Mouse (Mus musculus) kidney, postnatal 25 days (tissue): ENCODE measurements around the gene Cpeb4.
"Not testable (repeated sequence)": the region's sequence is repeated elsewhere in the genome, so short reads cannot be mapped to it uniquely, and the experiment has no call there.

ENCODE experiments used
- DNase-seq, 2 experiments: peaks; one replicate each; pipeline ENCODE4 v3.0.0; 2021; ENCODE audit warnings: mixed read lengths in 2 of 2

Gene Cpeb4

DNA sequence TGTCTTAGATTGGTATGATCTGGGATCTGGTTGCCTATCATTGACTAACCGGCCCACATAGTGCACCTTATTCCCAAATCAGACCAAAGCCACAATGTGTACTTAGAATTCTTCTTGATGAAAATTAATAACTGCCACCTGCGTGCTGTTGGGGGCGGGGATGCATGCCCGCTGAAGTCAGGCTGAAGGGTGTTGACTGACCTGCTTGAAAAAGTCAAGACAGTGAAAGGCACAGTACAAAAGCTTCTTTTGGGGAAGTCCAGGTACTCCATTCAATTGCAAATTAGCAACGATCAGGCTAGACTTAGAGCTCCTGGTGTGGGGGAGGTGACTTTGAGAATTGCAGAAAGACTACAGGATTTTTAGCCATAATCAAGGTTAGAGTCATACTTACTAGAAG lies 108.1 kb downstream of the Cpeb4 start:
- not testable (repeated sequence) for DNase-seq

DNA sequence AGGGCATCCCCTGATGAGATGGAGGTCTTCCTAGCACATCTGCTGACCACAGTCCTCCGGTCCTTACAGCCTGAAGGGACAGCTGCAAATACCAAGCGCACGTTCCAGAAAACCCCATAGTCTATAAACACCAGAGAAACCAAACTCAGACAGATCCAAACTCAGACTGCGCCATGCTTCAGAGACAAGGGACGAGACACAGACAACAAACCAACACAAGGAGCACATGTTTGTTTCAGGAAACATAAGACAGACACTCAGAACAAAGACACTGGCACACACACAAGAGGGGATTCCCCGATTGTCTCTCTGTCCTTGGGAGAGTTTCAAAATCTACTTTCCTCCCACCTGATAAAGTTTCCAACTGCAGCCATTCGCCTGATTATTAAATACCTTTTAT lies 109.8 kb downstream of the Cpeb4 start:
- DNase-seq = no peak

DNA sequence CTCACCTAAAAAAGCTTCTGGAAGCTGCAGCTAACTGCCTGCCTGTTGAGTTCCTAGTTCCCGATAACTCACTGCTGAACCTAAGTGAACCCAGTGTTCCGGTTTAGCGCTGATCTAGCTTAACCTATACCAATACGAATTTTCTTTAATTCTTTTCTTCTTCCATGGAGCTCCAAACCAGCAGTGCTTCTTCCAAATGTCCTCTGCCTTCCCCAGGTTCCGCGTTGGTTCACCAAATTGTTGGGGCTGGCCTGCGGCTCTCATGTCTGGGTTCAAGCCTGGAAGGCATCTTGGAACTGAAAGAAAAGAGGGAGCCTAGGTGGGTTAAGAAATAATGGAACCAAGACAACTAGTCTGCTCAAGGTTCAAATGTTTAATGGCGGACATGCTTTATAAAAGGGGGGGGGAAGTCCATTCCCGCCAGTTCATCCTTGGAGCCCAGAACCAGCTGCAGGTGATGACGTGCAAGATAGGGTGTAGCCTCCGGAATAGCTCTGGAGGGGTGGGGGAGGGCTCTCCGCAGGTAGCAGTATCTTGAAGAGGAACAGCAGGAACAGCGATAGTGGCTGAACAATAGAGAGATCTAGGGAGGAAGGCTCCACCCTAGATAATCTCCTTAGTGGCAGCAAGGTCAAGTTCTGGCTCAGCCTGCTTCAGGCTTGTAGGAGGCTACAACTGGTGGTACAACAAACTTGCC lies 110.4 kb downstream of the Cpeb4 start:
- not testable (repeated sequence) for DNase-seq

DNA sequence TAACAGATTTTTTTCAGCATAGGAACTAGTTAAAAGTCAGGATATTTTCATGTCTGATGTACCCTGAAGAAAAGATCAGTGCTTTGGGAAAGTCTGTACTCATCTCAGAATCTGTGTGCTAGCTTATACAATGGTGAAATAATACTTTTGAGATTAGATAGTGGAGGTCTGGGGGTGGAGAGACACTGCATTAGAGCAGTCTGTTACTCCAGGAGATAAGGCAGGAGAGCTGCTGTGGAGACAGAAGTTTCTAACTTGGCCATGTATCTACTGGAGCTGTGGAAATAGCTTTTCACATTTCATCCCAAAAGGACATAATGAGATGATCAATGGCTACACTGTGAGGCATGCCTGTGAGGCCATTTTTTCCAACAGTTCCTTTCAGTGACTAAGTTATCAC lies 111.2 kb downstream of the Cpeb4 start:
- no peak for DNase-seq

DNA sequence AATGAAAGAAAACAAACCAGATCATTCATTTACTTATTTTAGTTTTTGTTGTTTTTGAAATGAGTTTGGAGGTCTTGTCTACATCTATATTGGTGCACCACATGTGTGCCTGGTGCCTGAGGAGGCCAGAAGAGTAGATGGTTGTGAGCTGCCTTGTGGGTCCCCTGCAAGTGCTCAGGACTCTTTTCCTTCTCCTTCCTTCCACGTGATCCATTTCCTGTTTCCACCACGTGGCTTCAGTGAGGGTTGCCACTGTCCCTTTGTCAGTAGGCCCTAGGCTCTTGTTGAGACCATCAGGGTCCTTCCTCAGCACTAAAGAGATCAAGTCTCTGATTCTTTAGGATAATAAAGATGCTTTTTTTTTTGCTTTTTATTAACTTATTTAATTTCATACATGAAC lies 112.8 kb downstream of the Cpeb4 start:
- no peak for DNase-seq
